Mouse (Mus musculus) left cerebral cortex, postnatal 14 days (tissue): ENCODE data around the gene Hes1. TPM values are rescaled to one million over a fixed set of nuclear protein-coding genes. Genes with fewer than 3 reads are reported as not detected.
"Not testable (repeated sequence)": the region's sequence is repeated elsewhere in the genome, so short reads cannot be mapped to it uniquely, and the experiment has no call there.

Source experiments
- DNase-seq, 2 experiments: peaks; one replicate each; pipeline ENCODE4 v3.0.0; 2021 to 2022; ENCODE audit warnings: low spot score in 2 of 2, mixed read lengths in 1 of 2
- intact Hi-C: fragments of 180-260 bp; cut with DNase I; formaldehyde crosslinking; loops from one replicate; pipeline ENCODE4 v1.15.1; 2025
- total RNA-seq, 2 experiments: library from RNA; stranded (reverse); gene quantifications; 2 replicates each; pipeline ENCODE4 v1.2.3; 2021

Gene Hes1
- total RNA-seq, 2 experiments from 2014 or later, result 13.5 to 18.3 TPM

- no peak for DNase-seq
- intact Hi-C loops, result no loop called here
Measured at GRCm38 (mm10) chr16:30105476-30105875, 41.3 kb downstream of the Hes1 start.

- intact Hi-C loops, DNase-seq: not testable (repeated sequence)
Measured at GRCm38 (mm10) chr16:30108167-30108566, 44.0 kb downstream of the Hes1 start.

- no peak for DNase-seq
- intact Hi-C loops, result no loop called here
Measured at GRCm38 (mm10) chr16:30110466-30110865, 46.3 kb downstream of the Hes1 start.

- DNase-seq, result no peak
- intact Hi-C loops, result no loop called here
Measured at GRCm38 (mm10) chr16:30111069-30111468, 46.9 kb downstream of the Hes1 start.

- intact Hi-C loops, result no loop called here
- no peak for DNase-seq
Measured at GRCm38 (mm10) chr16:30111566-30111965, 47.4 kb downstream of the Hes1 start.

- intact Hi-C loops, result no loop called here
- no peak for DNase-seq
Measured at GRCm38 (mm10) chr16:30113170-30113569, 49.0 kb downstream of the Hes1 start.

- intact Hi-C loops, result no loop called here
- DNase-seq, result no peak
Measured at GRCm38 (mm10) chr16:30113800-30114199, 49.6 kb downstream of the Hes1 start.

GRCm38 (mm10) chr16:30114451-30114850, 50.3 kb downstream of the Hes1 start:
- DNase-seq, result no peak
- intact Hi-C loops, result no loop called here

Other genes with a start within 250 kb of the Hes1 start
- gene Cpn2, start 203.1 kb downstream of the Hes1 start, total RNA-seq, result not detected
- gene Lrrc15, start 218.9 kb downstream of the Hes1 start, total RNA-seq, result under 1 TPM in 1 of 2 experiments, not detected in 1; 0.07 TPM
- under 1 TPM; 0.83 to 0.89 TPM for gene Gp5, start 246.4 kb downstream of the Hes1 start, total RNA-seq